Mouse (Mus musculus) CD4-positive, CD25-positive, alpha-beta regulatory T cell, adult 9 weeks (primary cell): ENCODE results near the gene Mptx1. TPM values are rescaled to one million over a fixed set of nuclear protein-coding genes. Genes with fewer than 3 reads are reported as not detected.

Source experiments
- polyA plus RNA-seq: library from polyadenylated mRNA; unstranded; fragments of 100-300 nt; shearing (Covaris generic); gene quantifications from one replicate; pipeline ENCODE4 v1.2.1, GENCODE M21; 2017

Gene Mptx1
- polyA plus RNA-seq, result not detected

GRCm38 (mm10) chr1:174330218-174330617 is at the start of gene Mptx1:
Mptx1 (plus strand) TSS chr1:174330518.

DNA sequence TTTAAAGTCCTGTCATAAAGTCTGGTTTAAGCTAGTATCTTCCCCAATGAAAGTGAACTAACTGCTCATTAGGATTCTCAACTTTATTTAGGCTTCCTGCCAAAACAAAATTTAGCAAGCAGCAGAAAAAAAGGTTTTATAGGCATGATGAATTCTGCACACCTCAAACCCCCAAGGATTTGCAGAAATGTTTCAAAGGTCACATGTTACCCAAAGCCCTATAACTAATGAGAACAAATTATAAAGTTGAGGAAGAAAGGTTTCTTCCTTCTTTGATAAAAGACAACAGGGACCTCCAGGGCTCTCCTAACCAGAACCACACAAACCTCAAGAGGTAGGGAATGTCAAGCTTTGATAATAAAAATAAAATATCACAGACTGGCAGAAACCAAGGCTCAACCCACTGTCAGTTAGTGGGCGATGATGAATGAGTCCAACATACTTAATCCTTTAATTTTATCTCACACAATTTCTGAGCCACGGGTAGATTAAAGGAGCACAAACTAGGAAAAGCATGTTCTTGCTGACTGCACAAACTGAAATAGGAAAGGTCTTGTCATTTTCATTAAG is 34.6 kb downstream of the Mptx1 start, which contains the start of gene Olfr417:
Gene Olfr417, plus strand, starts transcription at position 241 of the 570 bp plus-strand sequence.

Other genes with a start within 250 kb of the Mptx1 start
- not detected for gene Olfr429, start 246.2 kb upstream of the Mptx1 start, polyA plus RNA-seq
- gene Olfr427, start 233.6 kb upstream of the Mptx1 start, polyA plus RNA-seq, result not detected
- gene Olfr231, start 209.4 kb upstream of the Mptx1 start, polyA plus RNA-seq, result not detected
- not detected for gene Olfr424, start 199.0 kb upstream of the Mptx1 start, polyA plus RNA-seq
- gene Olfr420, start 174.9 kb upstream of the Mptx1 start, polyA plus RNA-seq, result not detected
- 0.04 TPM for gene Spta1, start 157.7 kb upstream of the Mptx1 start, polyA plus RNA-seq
- not detected for gene Olfr419, start 78.5 kb upstream of the Mptx1 start, polyA plus RNA-seq
- not detected for gene Olfr417, start 34.6 kb downstream of the Mptx1 start, polyA plus RNA-seq
- gene Olfr248, start 60.5 kb downstream of the Mptx1 start, polyA plus RNA-seq, result not detected
- not detected for gene Olfr414, start 93.5 kb downstream of the Mptx1 start, polyA plus RNA-seq
- not detected for gene Olfr220, start 111.6 kb downstream of the Mptx1 start, polyA plus RNA-seq
- gene Fmn2, start 171.3 kb downstream of the Mptx1 start, polyA plus RNA-seq, result not detected